Mouse (Mus musculus): ENCODE data around the gene Efhb. TPM values are rescaled to one million over a fixed set of nuclear protein-coding genes. Genes with fewer than 3 reads are reported as not detected.

Efhb gene
- total RNA-seq, 1 experiment, result 0.40 TPM

DNA sequence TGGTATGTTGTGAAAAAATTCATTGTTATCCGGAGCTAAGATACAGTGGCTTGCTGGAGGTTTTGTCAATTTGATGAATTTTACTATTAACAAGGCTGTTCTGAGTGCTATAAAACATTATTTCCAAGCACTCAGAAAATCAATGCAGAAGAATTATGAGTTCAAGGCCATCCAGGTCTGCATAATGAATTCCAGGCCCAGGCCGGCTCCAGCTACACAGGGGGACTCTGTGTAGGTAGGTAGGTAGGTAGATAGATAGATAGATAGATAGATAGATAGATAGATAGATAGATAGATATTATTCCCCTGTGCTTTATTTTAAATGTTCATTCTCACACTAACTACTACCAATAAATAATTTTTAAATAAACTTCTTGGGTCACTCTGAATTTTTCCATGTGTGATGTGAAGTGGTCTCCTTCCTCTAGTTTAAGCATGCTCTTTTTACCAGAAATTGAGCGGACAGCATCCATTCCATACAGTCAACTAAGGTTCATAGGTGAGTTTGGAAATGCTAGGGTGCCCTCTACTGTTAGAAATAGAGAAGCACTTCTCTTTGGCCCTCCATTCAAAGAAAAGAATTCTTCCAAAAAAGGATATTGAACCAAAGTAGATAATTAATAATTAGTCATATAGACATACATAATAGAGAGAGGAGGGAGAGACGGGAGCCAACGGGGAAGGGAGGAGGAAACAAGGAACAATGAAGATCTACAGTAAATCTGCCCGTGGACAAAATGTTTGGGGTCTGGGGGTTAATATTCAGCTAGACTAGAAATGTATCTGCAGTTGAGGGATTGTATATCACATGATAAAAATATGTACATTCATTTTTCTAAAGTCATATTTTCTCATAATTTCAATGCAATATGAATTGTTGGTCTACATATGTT, 75.3 kb downstream of the Efhb start:
- DNase-seq (ENCODE audit: low read depth, low spot score), result peak; percentile 16
- no peak overlapping the region for H3K4me3 ChIP-seq (ENCODE audit: insufficient read depth in 1 of 2, low read depth in 1 of 2, low read length in 2 of 2, poor library complexity in 1 of 2, severe bottlenecking in 1 of 2)
- no peak overlapping the region for H3K9ac ChIP-seq (ENCODE audit: insufficient read depth, low read depth, low read length, poor library complexity, severe bottlenecking)
- H3K4me1 ChIP-seq (ENCODE audit: control insufficient read depth in 2 of 2, insufficient read depth in 2 of 2, low read length in 2 of 2, poor library complexity in 1 of 2), result no peaks in the 10 kb centered on the region
- no peaks in the 10 kb centered on the region for H3K9me3 ChIP-seq (ENCODE audit: control insufficient read depth, insufficient read depth, low read depth, low read length)
- in situ Hi-C loops (cut with MboI; ENCODE audit: low sequenced_read_pairs in 2 of 2, unreplicated experiment in 2 of 2), result loop anchor here (10.0 to 25.0 kb wide), 2 partner anchors 823 to 826 kb away; no protein-coding TSS in a partner anchor
- TF ChIP-seq ZNF384 (IDR thresholded peaks at IDR 0.05; ENCODE audit: low read depth, low read length) (no peak), CHD2 (IDR thresholded peaks at IDR 0.05; ENCODE audit: low read depth, low read length) (no peak), MAFK (IDR thresholded peaks at IDR 0.05; ENCODE audit: insufficient read depth, low read depth, low read length) (no peak), ZC3H11A (IDR thresholded peaks at IDR 0.05; ENCODE audit: borderline replicate concordance, low read depth, low read length) (no peak; the same call in 1 of the 2 replicates), HCFC1 (IDR thresholded peaks at IDR 0.05; ENCODE audit: borderline replicate concordance, insufficient read depth, low read length) (no peak)
- H3K27ac ChIP-seq (ENCODE audit: insufficient read depth, low read depth, low read length, poor library complexity, severe bottlenecking), result no peak overlapping the region
- H3K36me3 ChIP-seq (ENCODE audit: control insufficient read depth, insufficient read depth, low read length, poor library complexity, severe bottlenecking), result no peaks in the 10 kb centered on the region

DNA sequence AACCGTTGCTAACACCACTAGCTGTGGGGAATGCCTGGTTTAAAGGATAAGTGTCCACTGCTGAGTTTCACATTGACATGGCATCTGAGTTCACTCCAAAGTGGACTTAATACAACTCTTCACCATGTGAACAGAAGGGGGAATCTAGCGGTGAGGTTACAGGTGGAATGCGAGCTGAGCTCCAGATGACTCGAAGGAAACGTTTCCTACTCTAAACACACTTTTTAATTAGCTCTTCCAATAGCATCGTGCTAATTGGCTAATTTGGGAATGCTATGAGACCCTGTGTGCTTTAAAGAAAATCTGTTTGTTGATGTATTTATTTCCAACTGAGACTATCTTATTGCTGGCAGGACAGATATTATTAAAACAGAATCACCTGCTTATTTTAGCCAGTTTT, 76.3 kb downstream of the Efhb start:
- TF ChIP-seq MAFK (IDR thresholded peaks at IDR 0.05; ENCODE audit: insufficient read depth, low read depth, low read length) (no peak), ZNF384 (IDR thresholded peaks at IDR 0.05; ENCODE audit: low read depth, low read length) (no peak), HCFC1 (IDR thresholded peaks at IDR 0.05; ENCODE audit: borderline replicate concordance, insufficient read depth, low read length) (no peak), CHD2 (IDR thresholded peaks at IDR 0.05; ENCODE audit: low read depth, low read length) (no peak), ZC3H11A (IDR thresholded peaks at IDR 0.05; ENCODE audit: borderline replicate concordance, low read depth, low read length) (no peak)
- Histone ChIP-seq H3K4me3 (ENCODE audit: insufficient read depth in 1 of 2, low read depth in 1 of 2, low read length in 2 of 2, poor library complexity in 1 of 2, severe bottlenecking in 1 of 2) (no peak overlapping the region), H3K27ac (ENCODE audit: insufficient read depth, low read depth, low read length, poor library complexity, severe bottlenecking) (no peak overlapping the region), H3K36me3 (ENCODE audit: control insufficient read depth, insufficient read depth, low read length, poor library complexity, severe bottlenecking) (no peaks in the 10 kb centered on the region), H3K9me3 (ENCODE audit: control insufficient read depth, insufficient read depth, low read depth, low read length) (no peaks in the 10 kb centered on the region), H3K9ac (ENCODE audit: insufficient read depth, low read depth, low read length, poor library complexity, severe bottlenecking) (no peak overlapping the region), H3K4me1 (ENCODE audit: control insufficient read depth in 2 of 2, insufficient read depth in 2 of 2, low read length in 2 of 2, poor library complexity in 1 of 2) (no peaks in the 10 kb centered on the region)
- in situ Hi-C loops (cut with MboI; ENCODE audit: low sequenced_read_pairs in 2 of 2, unreplicated experiment in 2 of 2), result loop anchor here (10.0 to 25.0 kb wide), 2 partner anchors 822 to 825 kb away; no protein-coding TSS in a partner anchor
- no peak for DNase-seq (ENCODE audit: low read depth, low spot score)

DNA sequence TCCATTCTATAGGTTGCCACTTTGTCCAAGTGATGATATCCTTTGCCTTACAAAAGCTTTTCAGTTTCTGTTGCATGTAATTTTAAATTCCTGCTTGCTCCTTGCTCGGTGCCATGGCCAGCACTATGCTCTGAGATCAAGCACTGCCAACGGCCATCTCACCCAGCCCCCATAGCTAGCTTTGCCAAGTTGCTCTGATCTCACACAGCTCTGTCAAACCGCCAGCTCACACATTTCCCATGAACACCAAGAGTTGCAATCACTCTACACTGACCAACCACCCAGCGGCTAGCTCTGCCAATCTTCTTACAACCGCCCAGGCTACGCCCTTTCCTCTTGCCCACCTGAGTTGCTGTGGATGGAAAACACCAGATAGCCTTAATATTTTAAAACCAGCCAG, 99.0 kb downstream of the Efhb start:
- H3K27ac ChIP-seq (ENCODE audit: insufficient read depth, low read depth, low read length, poor library complexity, severe bottlenecking), result no peak overlapping the region
- H3K9me3 ChIP-seq (ENCODE audit: control insufficient read depth, insufficient read depth, low read depth, low read length), result no peaks in the 10 kb centered on the region
- no peak for DNase-seq (ENCODE audit: low read depth, low spot score)
- H3K4me1 ChIP-seq (ENCODE audit: control insufficient read depth in 2 of 2, insufficient read depth in 2 of 2, low read length in 2 of 2, poor library complexity in 1 of 2), result no peaks in the 10 kb centered on the region
- TF ChIP-seq ZNF384 (IDR thresholded peaks at IDR 0.05; ENCODE audit: low read depth, low read length) (no peak), CHD2 (IDR thresholded peaks at IDR 0.05; ENCODE audit: low read depth, low read length) (no peak), HCFC1 (IDR thresholded peaks at IDR 0.05; ENCODE audit: borderline replicate concordance, insufficient read depth, low read length) (no peak), ZC3H11A (IDR thresholded peaks at IDR 0.05; ENCODE audit: borderline replicate concordance, low read depth, low read length) (no peak), MAFK (IDR thresholded peaks at IDR 0.05; ENCODE audit: insufficient read depth, low read depth, low read length) (no peak)
- no peak overlapping the region for H3K9ac ChIP-seq (ENCODE audit: insufficient read depth, low read depth, low read length, poor library complexity, severe bottlenecking)
- in situ Hi-C loops (cut with MboI; ENCODE audit: low sequenced_read_pairs in 2 of 2, unreplicated experiment in 2 of 2), result no loop called here
- no peak overlapping the region for H3K4me3 ChIP-seq (ENCODE audit: insufficient read depth in 1 of 2, low read depth in 1 of 2, low read length in 2 of 2, poor library complexity in 1 of 2, severe bottlenecking in 1 of 2)
- H3K36me3 ChIP-seq (ENCODE audit: control insufficient read depth, insufficient read depth, low read length, poor library complexity, severe bottlenecking), result no peaks in the 10 kb centered on the region

Other genes starting within 250 kb of the Efhb start
- 32.7 and 50.5 TPM in 2 replicates for gene Rab5a, start 15.9 kb upstream of the Efhb start, total RNA-seq (2012; rRNA removed)
- gene Pp2d1, start 76.1 kb upstream of the Efhb start, total RNA-seq (2012; rRNA removed), result 0.31 and 0.48 TPM in 2 replicates
- 25.1 and 32.1 TPM in 2 replicates for gene Kat2b, start 103.5 kb upstream of the Efhb start, total RNA-seq (2012; rRNA removed)
- 23.8 and 26.5 TPM in 2 replicates for gene Sgo1, start 226.0 kb upstream of the Efhb start, total RNA-seq (2012; rRNA removed)